Mouse (Mus musculus) liver, embryonic 14.5 days (tissue): ENCODE data around the gene Gm4131.

Experiments used
- CTCF ChIP-seq: IDR thresholded peaks from 2 replicates; pipeline ENCODE4 v1.5.1; 2016; ENCODE audit warnings: antibody characterized with exemption, low read depth, control low read depth
- EP300 ChIP-seq: IDR thresholded peaks from 2 replicates; pipeline ENCODE4 v1.6.1; 2016; ENCODE audit warnings: antibody characterized with exemption, low read depth

DNA sequence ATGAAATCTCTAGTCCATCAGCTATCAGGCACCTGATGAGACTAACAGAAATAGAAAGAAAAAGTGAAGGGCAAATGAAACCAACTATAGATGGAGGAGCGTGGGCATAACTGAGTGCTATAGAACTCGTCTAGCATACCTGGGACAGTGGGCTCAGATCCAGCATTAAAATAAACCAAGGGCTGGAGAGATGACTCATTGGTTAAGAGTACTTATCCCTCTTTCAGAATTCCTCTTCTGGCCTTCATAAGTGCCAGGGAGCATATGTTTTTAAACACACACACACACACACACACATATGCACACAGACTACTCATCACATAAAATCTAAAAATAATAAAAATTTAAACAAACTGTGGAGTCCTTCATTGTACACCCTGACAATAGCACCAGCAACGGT is 43.2 kb upstream of the Gm4131 start:
- TF ChIP-seq EP300 (no peak), CTCF (no peak)
